Mouse (Mus musculus) left cerebral cortex, postnatal 14 days (tissue): Measurements from ENCODE around the gene Nptxr. TPM values are rescaled to one million over a fixed set of nuclear protein-coding genes. Genes with fewer than 3 reads are reported as not detected.
A peak's percentile ranks its signal among the peaks of the same experiment; 100 is the strongest.

Experiments used
- DNase-seq, 2 experiments: peaks; one replicate each; pipeline ENCODE4 v3.0.0; 2021 to 2022; ENCODE audit warnings: low spot score in 2 of 2, mixed read lengths in 1 of 2
- intact Hi-C: fragments of 180-260 bp; cut with DNase I; formaldehyde crosslinking; loops from one replicate; pipeline ENCODE4 v1.15.1; 2025
- long read RNA-seq, 2 experiments: library from polyadenylated mRNA; stranded (forward); transcript quantifications; one replicate each; pipeline ENCODE4 v2.0.0; 2021
- total RNA-seq, 2 experiments: library from RNA; stranded (reverse); gene quantifications; 2 replicates each; pipeline ENCODE4 v1.2.3; 2021

The Nptxr gene
- total RNA-seq = 100 to 1,000 TPM; 693 to 768 TPM
- long read RNA-seq, experiment 1, full-length matches to known transcripts = 131 of 344 reads
- long read RNA-seq, experiment 1, partial matches to known transcripts = 3 of 344 reads
- long read RNA-seq, experiment 1, other reads (novel, unspliced or antisense) = 210 of 344 reads
- long read RNA-seq, experiment 2, full-length matches to known transcripts = 145 of 319 reads
- long read RNA-seq, experiment 2, partial matches to known transcripts = 5 of 319 reads
- long read RNA-seq, experiment 2, other reads (novel, unspliced or antisense) = 169 of 319 reads

GRCm38 (mm10) chr15:79804352-79805071 lies at the start of gene Nptxr:
Gene Nptxr, minus strand, starts transcription at chr15:79804766.
- peak in 1 of 2 experiments; percentile 76 for DNase-seq
- intact Hi-C loops = loop anchor here (5.0 kb wide), 1 partner anchor 47 kb away; no protein-coding TSS in a partner anchor

GRCm38 (mm10) chr15:79850143-79850542 lies 45.6 kb upstream of the Nptxr start:
- no peak for DNase-seq
- intact Hi-C loops = no loop called here

DNA sequence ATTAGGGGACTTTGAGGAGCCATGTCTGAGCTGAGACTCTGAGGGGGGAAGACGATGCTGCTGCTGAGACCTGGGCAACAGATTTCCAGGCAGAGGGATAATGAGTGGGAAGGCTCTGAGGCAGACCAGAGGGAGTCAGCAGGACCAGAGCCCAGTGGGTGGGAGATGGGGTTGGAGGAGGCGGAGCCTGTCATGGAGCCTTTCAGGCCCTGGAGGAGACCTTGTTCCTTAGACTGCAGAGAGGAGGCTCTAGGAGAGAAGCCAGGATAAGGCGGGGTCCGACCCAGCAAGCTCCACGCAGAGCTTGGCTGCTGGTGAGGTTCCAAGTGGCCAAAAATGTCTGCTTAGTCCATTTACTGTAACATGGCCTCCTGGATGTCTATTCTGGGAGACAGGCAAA lies 42.5 kb upstream of the Nptxr start:
- DNase-seq = peak; percentile 16 to 30
- intact Hi-C loops = no loop called here

DNA sequence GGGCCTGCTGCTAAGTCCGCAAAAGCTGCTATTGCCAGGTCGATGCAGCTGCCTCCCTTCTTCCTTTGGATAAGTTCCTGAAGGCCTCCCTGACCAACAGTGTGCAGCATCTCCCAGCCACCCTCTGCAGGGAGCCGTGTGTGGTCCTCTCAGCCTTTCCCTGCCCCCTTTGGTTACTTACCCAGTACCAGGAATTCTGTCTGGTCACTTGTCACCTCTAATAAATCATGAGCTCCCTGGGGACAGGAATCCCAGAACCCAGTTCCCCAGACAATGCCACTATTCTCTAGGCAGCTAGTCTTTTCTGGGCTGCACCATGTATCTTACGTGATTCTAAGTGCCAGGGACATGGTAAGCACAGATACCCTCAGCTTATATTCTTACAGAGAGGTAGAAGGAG lies 41.4 kb upstream of the Nptxr start:
- intact Hi-C loops = no loop called here
- DNase-seq = no peak

- intact Hi-C loops = no loop called here
- no peak for DNase-seq
Measured at GRCm38 (mm10) chr15:79842985-79843384, 38.4 kb upstream of the Nptxr start.

DNA sequence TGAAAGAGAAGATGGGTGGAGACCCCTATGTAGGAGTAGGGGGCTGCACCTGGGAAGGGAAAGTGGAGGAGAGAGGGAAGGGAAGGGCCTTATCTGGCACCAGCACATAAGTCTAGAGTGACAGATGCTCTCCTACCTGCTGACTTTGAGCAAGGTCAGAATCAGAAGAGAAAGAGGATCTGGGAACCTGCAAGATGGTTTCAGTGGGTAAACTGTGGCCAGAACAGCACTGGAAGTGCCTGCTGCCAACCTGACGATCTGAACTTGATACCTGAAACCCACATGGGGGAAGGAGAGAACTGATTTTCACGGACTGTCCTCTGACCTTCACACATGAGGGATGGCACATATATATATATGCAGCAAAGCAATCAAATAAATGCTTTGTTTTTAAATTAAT lies 35.7 kb upstream of the Nptxr start:
- no peak for DNase-seq
- intact Hi-C loops = no loop called here

DNA sequence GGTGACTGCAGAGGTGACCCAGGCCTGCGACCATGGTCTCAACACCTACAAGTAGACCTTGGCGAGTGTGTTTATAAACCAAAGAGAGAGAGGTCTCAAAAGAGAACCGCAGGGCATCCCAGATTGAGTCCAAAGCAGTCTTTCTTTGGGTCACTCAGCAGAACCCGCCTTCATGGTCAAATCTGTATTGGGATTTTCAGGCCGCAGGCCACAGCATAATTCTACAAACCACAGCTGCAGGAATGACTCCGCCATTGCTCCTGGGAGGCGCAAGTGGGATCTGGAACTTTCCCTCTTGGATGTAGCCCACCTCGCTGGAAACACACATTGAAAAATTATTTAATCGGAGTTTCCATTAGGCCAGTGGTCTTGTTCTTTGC lies 30.3 kb upstream of the Nptxr start:
- DNase-seq = no peak
- intact Hi-C loops = loop anchor here (5.0 to 10.0 kb wide), 2 partner anchors 97 to 250 kb away; no protein-coding TSS in a partner anchor

DNA sequence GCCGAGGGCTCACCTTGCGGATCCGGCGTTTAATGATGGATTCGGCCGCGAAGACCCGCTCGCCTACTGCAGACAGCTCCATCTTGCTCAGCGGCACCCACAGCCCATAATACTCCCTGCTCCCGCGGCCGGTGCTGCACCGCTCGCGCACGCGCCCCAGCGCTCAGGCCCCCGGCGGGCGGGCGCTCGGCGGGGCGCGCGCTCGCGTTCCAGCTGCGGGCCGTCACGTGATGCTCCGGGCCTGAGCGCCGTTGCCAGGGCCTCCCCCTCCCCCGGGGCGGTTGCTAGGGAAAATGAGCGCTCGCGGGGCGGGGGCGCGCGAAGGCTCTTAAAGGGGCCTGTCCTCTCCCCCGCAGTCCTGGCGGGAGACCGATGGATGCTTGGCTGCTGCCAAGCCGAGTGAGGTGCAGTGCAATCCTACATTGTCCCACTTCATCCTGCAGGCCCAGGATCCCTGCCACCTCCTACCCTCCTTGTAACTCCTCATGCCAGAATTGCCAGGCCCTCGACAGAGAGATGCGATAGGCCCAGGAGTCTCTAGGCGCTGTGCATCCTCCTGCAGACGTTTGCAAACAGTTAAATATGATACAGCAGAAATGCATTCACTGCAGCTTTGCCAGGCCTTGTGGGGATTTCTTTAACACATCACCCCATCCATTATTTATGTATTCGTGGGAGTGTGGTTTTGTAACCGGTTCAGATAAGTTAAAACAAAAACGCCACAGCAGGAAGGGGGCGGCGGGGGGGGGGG lies 29.7 kb upstream of the Nptxr start, which contains the start of the genes Npcd and Cbx6:
Npcd (minus strand) TSS at position 108 of the 751 bp plus-strand sequence.
Cbx6 (minus strand) TSS at position 559 of the 751 bp plus-strand sequence.
- intact Hi-C loops = loop anchor here (5.0 to 10.0 kb wide), 2 partner anchors 98 to 250 kb away; no protein-coding TSS in a partner anchor
- DNase-seq = peak; percentile 99

DNA sequence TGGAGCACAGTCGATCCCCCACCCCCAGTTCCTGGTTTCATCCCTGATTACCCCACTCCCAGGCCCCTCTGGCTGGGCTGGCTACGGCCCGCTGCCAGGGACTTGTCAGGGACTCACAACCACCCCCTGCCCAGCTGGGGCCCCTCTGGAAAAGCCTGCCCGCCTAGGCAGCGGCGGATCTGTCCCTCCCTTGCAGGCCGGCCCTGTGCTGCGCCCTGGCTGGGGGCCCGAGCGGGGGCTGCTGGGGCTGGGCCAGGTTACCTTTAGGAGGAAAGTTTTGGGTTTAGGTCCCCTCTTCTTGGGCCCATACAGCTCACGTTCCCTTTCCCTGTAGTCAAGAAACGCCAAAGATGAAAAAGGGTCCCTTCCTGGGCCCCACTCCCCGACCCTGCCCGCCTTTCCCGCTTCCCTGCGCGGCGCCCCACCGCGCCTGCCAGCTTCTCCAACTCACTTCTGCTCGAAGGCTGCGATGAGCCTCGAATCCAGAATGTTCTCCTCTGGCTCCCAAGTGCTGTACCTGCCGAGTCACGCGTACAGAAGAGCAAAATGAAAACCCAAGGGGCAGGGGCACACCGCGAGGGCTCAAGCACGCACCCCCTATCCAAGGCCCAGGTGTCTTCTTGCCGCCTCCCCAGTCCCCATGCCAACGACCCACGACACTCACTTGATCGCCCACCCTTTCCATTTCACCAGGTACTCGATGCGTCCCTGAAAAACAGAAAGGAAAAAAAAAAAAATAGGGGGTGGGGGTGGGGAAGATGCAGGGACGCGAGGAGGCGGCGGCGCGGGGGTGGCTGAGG lies 28.9 kb upstream of the Nptxr start:
- intact Hi-C loops = loop anchor here (1.0 to 10.0 kb wide), 3 partner anchors 50 to 251 kb away; no protein-coding TSS in a partner anchor
- peak; percentile 27 to 31 for DNase-seq

DNA sequence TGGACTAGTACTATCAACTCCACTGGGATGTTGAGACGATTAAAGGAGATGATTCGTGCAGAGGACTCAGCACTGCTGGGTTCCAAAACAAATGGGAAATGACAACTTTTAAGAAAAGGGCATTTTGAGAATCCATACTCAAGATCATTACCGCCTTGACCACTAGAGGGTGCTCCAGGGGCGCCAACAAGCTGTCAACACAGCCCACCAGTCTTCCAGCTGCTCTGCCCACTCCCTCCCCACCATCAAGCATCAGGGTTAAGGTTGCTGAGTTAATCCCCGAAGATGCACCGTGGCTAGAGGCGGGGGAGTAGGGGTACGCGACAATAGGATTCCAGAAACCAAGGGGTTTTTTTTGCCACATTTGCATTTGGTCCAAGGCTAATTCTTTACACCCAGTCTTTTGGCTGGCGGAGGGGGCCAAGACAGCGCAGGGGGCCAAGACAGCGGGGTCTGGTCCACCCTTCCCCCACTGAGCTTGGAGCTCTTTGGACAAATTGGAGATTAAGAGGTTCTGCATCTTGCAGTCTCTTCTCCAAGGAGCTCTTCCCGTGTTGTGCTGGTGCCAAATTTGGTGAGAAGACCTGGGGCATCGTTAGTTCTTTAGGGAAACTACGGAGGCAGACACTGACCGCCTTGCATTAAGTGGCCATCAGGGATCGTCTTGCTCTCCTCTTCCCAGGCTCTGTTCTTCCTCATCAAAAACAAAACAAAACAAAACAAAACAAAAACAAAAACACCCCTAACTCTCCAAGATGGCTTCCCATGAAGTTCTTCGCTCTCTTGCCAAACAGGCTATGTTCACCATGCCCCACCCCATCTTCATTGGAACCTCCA lies 27.7 kb upstream of the Nptxr start:
- peak; percentile 88 for DNase-seq
- intact Hi-C loops = loop anchor here (5.0 to 10.0 kb wide), 2 partner anchors 100 to 253 kb away; no protein-coding TSS in a partner anchor

GRCm38 (mm10) chr15:79830388-79830787 lies 25.8 kb upstream of the Nptxr start:
- intact Hi-C loops = loop anchor here (2.0 to 10.0 kb wide), 3 partner anchors 76 to 254 kb away; no protein-coding TSS in a partner anchor

DNA sequence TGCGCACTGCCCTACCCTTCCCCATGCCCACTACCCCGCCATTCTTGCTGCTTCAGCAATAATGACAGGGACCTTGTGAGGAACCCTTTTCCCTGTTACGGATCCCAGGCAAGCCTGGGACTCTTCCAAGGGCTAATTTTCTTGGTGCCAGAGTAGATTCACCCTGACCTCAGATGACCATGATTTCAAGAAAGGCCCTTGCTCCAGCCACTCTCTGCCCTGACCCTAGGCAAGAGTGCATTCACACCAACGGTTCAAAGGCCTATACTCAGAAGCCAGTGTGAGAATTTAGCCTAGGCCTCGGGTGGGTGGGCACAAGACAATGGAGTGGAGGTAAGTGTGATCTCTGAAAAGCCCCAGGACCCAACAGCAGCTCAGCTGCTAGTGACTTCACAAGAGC lies 24.9 kb upstream of the Nptxr start:
- intact Hi-C loops = no loop called here
- no peak for DNase-seq

More at GRCm38 (mm10) chr15:79830388-79830787, 25.8 kb upstream of the Nptxr start:
- DNase-seq = peak; percentile 88 to 89

- peak in 1 of 2 experiments; percentile 31 for DNase-seq
- intact Hi-C loops = no loop called here
Measured at GRCm38 (mm10) chr15:79828366-79829035, 23.9 kb upstream of the Nptxr start.

DNA sequence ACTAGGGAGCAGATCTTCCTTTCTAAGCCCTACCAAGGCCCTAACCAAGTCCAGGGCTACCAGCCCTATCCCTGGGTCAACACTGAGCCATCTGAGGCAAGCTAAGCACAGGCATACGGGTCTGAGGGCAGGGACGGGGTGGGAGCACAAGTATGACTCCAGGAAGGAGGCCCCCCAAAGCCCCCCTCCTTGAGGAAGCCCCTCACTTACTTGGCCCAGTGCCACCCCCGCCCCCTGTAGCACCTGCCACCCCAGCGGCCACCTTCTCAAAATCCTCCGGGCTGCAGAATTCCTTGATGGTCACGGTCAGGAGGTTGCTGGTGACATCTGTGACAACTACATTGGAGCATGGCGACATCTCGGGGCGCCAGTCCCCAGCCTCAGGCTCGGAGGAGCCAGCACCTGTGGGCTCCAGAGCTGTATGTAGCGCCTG lies 23.2 kb upstream of the Nptxr start:
- intact Hi-C loops = no loop called here

DNA sequence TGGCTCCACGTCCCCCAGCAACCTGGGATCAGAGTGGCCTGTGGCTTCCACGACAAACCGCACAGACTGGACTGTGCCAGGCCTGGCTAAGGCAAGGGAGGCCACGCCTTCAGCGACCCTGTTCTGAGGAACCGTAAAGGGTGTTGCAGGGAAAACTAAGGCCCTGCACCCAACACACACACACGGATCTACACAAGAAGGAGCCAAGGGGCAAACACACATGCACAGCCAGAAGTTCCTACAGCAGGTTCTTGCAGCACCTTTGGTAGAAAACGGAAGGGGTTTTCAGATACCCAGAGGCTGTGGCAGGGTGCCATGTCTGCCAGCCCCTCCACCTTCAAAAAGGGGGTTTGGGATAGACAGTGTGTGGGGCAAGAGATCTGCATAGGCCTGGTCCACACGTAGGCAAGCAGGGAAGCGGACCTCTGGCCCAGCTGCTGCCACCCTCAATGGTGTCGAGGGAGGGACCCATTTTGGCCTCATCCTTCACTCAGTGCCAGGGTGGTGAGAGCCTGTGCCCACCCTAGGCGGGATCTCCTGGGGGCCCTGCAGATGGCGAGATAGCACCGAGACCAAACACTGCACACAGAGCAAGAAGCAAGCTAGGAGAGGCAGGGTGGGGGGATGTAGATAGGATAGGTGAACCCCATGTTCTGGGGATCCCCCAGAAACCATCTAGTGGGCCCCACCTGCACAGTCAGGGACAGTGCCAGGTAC lies 22.7 kb upstream of the Nptxr start:
- no peak for DNase-seq

More for the DNA sequence above, 23.2 kb upstream of the Nptxr start:
- DNase-seq = peak in 1 of 2 experiments; percentile 20

DNA sequence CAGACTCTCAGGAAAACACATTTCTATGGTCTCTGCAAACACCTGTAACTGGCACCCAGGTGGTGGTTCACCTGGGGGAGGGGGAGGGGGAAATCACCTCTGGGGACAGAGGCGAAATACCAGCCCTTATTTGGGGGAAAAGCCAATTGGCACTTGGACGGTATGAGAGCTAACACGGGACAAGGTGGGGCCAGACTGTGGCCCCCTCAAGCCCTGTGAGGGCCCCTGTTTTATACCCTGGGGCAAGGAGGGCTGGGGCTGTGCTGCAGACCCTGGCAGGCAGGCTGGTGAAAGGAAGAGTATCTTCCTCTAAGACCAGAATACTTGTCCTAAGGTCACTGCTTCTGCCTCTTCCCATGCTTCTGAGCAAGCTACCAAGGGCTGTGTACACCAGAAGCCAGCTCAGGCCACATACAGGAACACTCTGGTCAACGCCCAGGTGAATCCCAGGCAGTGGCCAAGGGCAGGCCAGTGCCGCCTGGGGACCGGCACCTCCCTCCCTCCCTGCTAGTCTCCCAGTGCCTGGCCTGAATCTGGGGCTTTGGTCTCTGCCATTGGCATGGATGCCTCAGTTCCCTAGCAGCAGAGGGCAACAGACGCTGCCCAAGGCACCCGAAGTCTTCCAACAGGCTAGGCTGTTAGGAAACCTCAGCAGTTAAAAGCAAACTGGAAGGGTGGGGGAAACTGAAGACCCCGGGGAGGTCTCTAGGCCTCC lies 21.8 kb upstream of the Nptxr start:
- intact Hi-C loops = no loop called here

More for the DNA sequence above, 22.7 kb upstream of the Nptxr start:
- intact Hi-C loops = no loop called here

More for the DNA sequence above, 21.8 kb upstream of the Nptxr start:
- DNase-seq = no peak
